Mouse (Mus musculus) urinary bladder, postnatal 36 days (tissue): ENCODE data around the gene Dph3.

Experiments
- DNase-seq, 2 experiments: peaks; one replicate each; pipeline ENCODE4 v3.0.0; 2022; ENCODE audit warnings: low spot score in 2 of 2, mixed read lengths in 1 of 2

The Dph3 gene

GRCm38 (mm10) chr14:32084761-32085485, 606 bp downstream of the Dph3 start, which contains the start of gene Oxnad1:
Gene Oxnad1 (plus strand): TSS chr14:32085374.
- no peak for DNase-seq

DNA sequence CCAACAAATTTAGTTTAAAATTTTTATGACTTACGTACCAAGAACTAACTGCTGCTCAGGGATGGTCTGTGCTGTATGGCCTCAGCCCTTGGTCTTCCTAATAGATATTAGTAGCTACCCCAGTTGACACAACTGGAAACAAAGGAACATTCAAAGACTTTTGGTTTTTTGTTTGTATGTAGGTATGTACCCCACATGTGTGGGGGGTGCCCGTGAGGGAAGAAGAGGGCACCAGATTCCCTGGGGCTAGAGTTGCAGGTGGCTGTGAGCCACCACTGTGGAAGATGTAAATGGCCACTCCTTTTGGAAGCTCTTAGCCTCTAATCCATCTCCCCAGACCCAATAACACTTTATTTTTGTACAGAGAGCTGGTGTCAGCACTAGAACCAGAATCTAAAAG, 2.1 kb downstream of the Dph3 start:
- DNase-seq: no peak

DNA sequence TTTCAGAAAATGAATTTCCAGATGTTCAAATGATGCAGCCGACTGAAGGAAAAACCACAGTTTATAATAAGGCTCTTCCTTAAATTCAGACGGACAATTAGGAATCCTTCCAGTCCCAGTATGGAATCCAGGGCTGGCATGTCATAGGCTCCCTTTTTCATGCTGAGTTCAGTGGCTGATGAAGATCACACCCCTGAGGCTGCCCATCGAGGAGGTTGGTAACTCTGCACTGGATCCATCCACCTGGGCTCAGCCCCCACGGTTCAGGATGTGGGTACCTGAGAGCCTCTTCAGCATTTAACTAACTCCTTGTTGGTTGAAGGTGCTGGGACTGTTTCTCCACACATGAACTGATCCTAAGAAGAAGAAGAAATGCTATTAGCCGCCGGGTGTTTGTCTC, 2.6 kb downstream of the Dph3 start:
- no peak for DNase-seq

DNA sequence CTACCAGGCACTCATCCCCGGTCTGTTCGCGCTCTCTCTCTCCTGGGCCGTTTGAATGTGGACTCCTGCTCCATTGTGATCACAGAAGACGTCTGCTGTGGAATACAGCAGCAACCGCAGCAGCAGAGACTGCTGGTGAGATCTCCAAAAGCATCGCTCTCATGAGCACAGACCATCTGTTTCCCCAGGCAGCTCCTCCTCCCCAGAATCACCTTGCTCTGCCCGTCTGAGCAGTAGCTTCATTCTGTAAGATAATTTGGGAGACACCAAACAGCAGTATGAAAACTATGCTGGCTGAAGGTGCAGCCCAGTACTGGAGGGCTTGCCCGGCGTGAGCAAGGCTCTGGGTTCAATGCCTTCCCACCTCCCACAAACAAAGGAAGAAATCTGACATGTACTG, 4.5 kb downstream of the Dph3 start:
- no peak for DNase-seq

- DNase-seq: peak; percentile 60 to 64
Measured at GRCm38 (mm10) chr14:32076896-32077575, 8.5 kb downstream of the Dph3 start.

DNA sequence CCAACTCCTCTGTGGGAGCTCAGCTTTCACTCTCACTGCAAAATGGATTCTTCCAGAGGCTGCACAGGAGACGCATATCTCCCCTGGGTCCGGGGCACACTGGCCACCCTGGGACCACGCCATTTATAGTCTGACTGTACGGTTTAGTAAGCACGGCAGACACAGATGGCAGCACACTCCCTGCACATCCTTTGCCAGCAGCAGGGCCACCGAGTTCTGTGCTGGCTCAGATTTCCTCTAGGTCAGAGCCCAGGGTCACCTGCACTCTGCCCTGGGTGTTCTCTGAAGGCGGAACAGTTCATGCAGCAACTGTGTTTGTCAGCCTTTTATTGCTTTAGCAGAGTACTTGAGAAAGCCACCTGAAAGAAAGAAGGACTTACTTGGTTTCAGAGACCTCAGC, 11.6 kb downstream of the Dph3 start:
- DNase-seq: no peak

GRCm38 (mm10) chr14:32073211-32073685, 12.3 kb downstream of the Dph3 start:
- DNase-seq: no peak

DNA sequence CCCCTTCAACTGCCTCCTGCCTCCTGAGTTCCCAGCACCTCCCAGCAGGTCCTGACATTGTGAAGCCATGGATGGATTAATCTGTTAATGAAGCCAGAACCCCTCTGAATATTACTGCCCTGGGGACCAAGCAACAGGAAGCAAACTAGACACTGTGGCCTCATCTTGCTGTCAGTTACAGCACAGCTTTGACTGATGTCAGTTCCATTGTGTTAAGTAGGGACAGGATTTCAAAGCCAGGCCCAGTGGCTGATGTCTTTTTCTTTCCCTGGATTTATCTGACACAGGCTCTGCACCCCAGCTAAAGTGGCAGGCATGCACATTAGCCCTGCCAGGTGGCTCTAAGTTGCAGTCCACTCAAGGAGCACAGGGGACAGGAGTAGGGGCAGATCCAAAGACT, 12.7 kb downstream of the Dph3 start:
- no peak for DNase-seq

GRCm38 (mm10) chr14:32061398-32061797, 24.1 kb downstream of the Dph3 start:
- DNase-seq: no peak

GRCm38 (mm10) chr14:32057664-32058063, 27.9 kb downstream of the Dph3 start:
- no peak for DNase-seq

DNA sequence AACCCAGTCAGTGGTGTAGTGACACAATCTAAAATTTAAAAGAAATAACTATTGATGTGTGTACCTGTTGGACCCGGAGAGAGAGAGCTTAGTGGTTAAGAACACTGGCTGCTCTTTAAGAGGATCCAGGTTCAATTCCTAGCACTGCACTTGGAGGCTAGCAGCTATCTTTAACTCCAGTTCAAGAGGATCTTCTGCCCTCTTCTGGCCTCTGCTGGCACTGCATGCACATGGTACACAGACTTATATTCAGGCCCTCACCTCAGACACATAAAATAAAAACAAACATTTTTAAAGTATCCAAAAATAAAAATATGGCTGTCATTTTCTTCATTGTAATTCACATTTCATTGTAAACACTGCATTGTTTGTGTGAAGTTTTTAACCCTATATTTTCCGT, 28.9 kb downstream of the Dph3 start:
- no peak for DNase-seq

- DNase-seq: no peak
Measured at GRCm38 (mm10) chr14:32055781-32056180, 29.7 kb downstream of the Dph3 start.

DNA sequence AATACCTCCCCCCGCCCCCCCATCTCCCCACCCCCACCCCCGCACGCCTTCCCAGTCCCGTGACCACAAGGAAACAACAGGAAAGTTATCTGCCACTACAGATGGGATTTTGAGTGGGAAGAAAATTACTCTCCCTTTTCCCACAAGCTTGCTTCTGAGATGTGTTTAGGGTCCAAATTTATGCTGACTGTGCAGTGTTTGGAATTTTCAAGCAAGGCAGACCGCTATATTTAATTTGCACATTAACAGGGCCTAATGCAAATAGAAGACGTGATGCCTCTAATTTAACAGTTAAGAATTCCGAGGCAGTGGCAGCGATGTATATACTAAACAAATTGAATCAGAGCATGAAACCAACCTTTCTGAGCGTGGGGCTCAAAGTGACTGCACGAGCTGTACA, 30.7 kb downstream of the Dph3 start:
- DNase-seq: no peak

- DNase-seq: no peak
Measured at GRCm38 (mm10) chr14:32053895-32054294, 31.6 kb downstream of the Dph3 start.

DNA sequence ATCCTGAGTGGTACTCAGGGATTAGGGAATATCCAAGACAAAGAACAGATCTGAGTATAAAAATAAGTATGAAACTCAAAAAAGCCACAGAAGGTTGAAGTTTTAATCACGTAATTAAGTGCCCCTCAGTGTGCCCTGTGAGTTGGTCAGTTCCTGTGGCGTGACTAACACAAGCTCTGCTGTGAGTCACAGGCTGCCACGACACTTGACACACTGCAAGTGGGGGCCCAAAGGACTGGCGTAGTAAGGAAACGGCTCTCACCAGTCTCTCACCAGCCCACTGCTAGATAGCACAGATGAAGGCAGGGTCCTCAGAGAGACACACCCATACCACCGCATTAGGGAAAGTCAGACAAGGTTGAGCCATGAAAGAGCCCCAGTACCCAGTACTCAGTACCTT, 35.4 kb downstream of the Dph3 start:
- no peak for DNase-seq

DNA sequence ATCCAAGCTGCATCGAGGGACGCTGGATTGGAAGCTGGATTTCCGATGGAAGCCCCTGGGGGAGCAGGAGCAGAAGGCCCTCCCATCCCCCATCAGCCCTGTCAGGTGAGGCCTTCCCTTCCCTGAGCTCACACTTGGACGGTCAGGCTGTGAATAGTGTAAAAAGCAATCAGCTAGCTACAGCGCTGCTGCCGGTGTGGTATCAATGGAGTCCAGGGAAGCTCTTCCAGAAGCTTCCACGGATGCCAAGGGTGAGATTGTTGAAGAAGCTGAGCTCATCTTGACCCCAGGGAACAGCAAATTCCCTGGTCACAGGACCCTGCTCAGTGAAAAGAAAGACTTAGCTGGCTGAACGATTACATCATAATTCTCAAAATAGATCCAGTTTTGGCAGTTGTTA, 39.2 kb downstream of the Dph3 start:
- DNase-seq: no peak

GRCm38 (mm10) chr14:32042108-32042507, 43.4 kb downstream of the Dph3 start:
- DNase-seq: no peak

GRCm38 (mm10) chr14:32037661-32038252, 47.8 kb downstream of the Dph3 start:
- DNase-seq: no peak

- no peak for DNase-seq
Measured at GRCm38 (mm10) chr14:32036482-32036881, 49.0 kb downstream of the Dph3 start.

GRCm38 (mm10) chr14:32032522-32032921, 53.0 kb downstream of the Dph3 start:
- DNase-seq: peak; percentile 45 to 66
